Mouse (Mus musculus) embryonic fibroblast, embryonic 13.5 days (primary cell): ENCODE results near the gene Gorab.

Source experiments
- CTCF ChIP-seq: IDR thresholded peaks from 2 replicates; pipeline ENCODE4 v1.5.1; 2011; ENCODE audit warnings: mild to moderate bottlenecking, control low read depth, low read length, moderate library complexity, borderline replicate concordance; ENCODE audit not compliant: insufficient read depth
- POLR2A ChIP-seq: IDR thresholded peaks from 2 replicates; pipeline ENCODE4 v1.6.1; 2011; ENCODE audit warnings: low read depth, mild to moderate bottlenecking, control low read depth, low read length, moderate library complexity

DNA sequence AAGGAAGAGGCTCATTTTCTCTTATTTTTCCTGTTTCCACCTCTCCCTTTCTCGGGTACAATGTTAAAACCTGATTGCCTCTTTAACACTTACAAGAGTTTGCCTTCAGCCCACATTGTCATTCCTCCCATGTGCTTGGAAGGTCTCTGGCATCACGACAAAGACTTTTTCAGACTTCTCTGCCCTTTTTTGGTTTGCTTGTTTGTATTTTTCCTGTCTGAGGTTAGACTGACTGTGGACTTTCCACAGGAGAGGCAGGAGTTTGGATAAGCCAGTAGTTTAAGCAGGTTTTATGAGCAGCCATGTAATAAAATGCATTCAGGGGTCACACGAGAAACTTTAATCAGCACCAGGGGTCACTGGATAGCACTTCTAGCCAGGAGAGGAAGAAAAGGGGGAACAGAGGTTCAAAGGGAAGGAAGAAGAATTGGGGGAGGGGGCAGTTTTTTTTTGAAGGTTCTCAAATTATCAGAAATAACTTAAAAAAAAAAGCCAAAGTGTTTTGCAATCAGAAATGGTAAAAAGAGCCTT lies 47.8 kb downstream of the Gorab start:
- no peak for TF ChIP-seq POLR2A
- no peak for TF ChIP-seq CTCF
